Mouse (Mus musculus) left cerebral cortex, postnatal 10 days (tissue): ENCODE results near the gene Actr2. TPM values are rescaled to one million over a fixed set of nuclear protein-coding genes. Genes with fewer than 3 reads are reported as not detected.
"Not testable (repeated sequence)": the region's sequence is repeated elsewhere in the genome, so short reads cannot be mapped to it uniquely, and the experiment has no call there.

Experiments used
- DNase-seq, 2 experiments: peaks; one replicate each; pipeline ENCODE4 v3.0.0; 2021 to 2022; ENCODE audit warnings: low spot score in 2 of 2, mixed read lengths in 1 of 2; ENCODE audit errors: extremely low spot score in 1 of 2
- intact Hi-C: fragments of 180-260 bp; cut with DNase I; formaldehyde crosslinking; loops from one replicate; pipeline ENCODE4 v1.15.1; 2025
- total RNA-seq, 2 experiments: library from RNA; stranded (reverse); gene quantifications; 2 replicates each; pipeline ENCODE4 v1.2.3; 2021

Actr2 gene
- total RNA-seq, 2 experiments from 2014 or later = 316 to 321 TPM

- DNase-seq = no peak
- intact Hi-C loops = no loop called here
Measured at GRCm38 (mm10) chr11:20126673-20127516, 14.2 kb upstream of the Actr2 start.

- no peak for DNase-seq
- intact Hi-C loops = no loop called here
Measured at GRCm38 (mm10) chr11:20125423-20125822, 12.7 kb upstream of the Actr2 start.

- no peak for DNase-seq
- intact Hi-C loops = no loop called here
Measured at GRCm38 (mm10) chr11:20116701-20117100, 4.0 kb upstream of the Actr2 start.

GRCm38 (mm10) chr11:20116030-20116551 is 3.4 kb upstream of the Actr2 start:
- no peak for DNase-seq
- intact Hi-C loops = no loop called here

GRCm38 (mm10) chr11:20112006-20112740 is 540 bp downstream of the Actr2 start:
- intact Hi-C loops = no loop called here

GRCm38 (mm10) chr11:20108151-20108550 is 4.6 kb downstream of the Actr2 start:
- intact Hi-C loops = no loop called here
- no peak for DNase-seq

More at GRCm38 (mm10) chr11:20112006-20112740, 540 bp downstream of the Actr2 start:
- peak; percentile 69 to 88 for DNase-seq

- no peak for DNase-seq
- intact Hi-C loops = no loop called here
Measured at GRCm38 (mm10) chr11:20107683-20108082, 5.0 kb downstream of the Actr2 start.

GRCm38 (mm10) chr11:20106946-20107345 is 5.8 kb downstream of the Actr2 start:
- intact Hi-C loops = no loop called here
- no peak for DNase-seq

GRCm38 (mm10) chr11:20103949-20104348 is 8.8 kb downstream of the Actr2 start:
- intact Hi-C loops = no loop called here
- no peak for DNase-seq

GRCm38 (mm10) chr11:20086306-20086705 is 26.4 kb downstream of the Actr2 start:
- intact Hi-C loops = no loop called here
- DNase-seq = no peak

- DNase-seq = no peak
- intact Hi-C loops = no loop called here
Measured at GRCm38 (mm10) chr11:20085635-20086034, 27.1 kb downstream of the Actr2 start.

- no peak for DNase-seq
Measured at GRCm38 (mm10) chr11:20075415-20075814, 37.3 kb downstream of the Actr2 start.

GRCm38 (mm10) chr11:20072826-20073225 is 39.9 kb downstream of the Actr2 start:
- DNase-seq = no peak
- intact Hi-C loops = loop anchor here (5.0 kb wide), 2 partner anchors 151 to 241 kb away; partner anchors contain the start of gene Spred2

More at GRCm38 (mm10) chr11:20075415-20075814, 37.3 kb downstream of the Actr2 start:
- intact Hi-C loops = no loop called here

GRCm38 (mm10) chr11:20072174-20072573 is 40.5 kb downstream of the Actr2 start:
- DNase-seq = peak in 1 of 2 experiments; percentile 52
- intact Hi-C loops = loop anchor here (5.0 kb wide), 2 partner anchors 150 to 240 kb away; partner anchors contain the start of gene Spred2

GRCm38 (mm10) chr11:20068346-20069004 is 44.2 kb downstream of the Actr2 start:
- no peak for DNase-seq
- intact Hi-C loops = no loop called here

GRCm38 (mm10) chr11:20067521-20067920 is 45.2 kb downstream of the Actr2 start:
- DNase-seq = no peak
- intact Hi-C loops = no loop called here

GRCm38 (mm10) chr11:20066106-20066505 is 46.6 kb downstream of the Actr2 start:
- DNase-seq = no peak
- intact Hi-C loops = no loop called here

GRCm38 (mm10) chr11:20064926-20065325 is 47.8 kb downstream of the Actr2 start:
- DNase-seq = no peak
- intact Hi-C loops = no loop called here

GRCm38 (mm10) chr11:20064086-20064485 is 48.6 kb downstream of the Actr2 start:
- intact Hi-C loops, DNase-seq: not testable (repeated sequence)
